8 mouse cellular contexts compared by ENCODE assay signal in genomic region chr9:100470936-100471604, GRCm38 (mm10). TPM values are rescaled to one million over a fixed set of nuclear protein-coding genes. Genes with fewer than 3 reads are reported as not detected.
A peak's percentile ranks its signal among the peaks of the same experiment; 100 is the strongest.
DNase-seq lines count a peak whose midpoint lies in the region; ATAC-seq and TF ChIP-seq lines count a peak whose summit lies in the region.

No protein-coding gene starts in this region.

- peak; percentile 75 for DNase-seq in midbrain, postnatal 0 days (ENCODE audit: low spot score)
- DNase-seq in cerebellum, postnatal 36 days = peak; percentile 94 to 97
- DNase-seq in heart, postnatal 14 days = peak; percentile 74 to 78
- peak; percentile 90 for DNase-seq in lung, postnatal 25 days (ENCODE audit: low spot score)
- no peak for DNase-seq in layer of hippocampus, adult 9-11 months
- DNase-seq in frontal cortex, postnatal 36 days (ENCODE audit: low spot score in 2 of 2) = no peak

- no peak overlapping the region for H3K9ac ChIP-seq in midbrain, postnatal 0 days (replicated peaks; ENCODE audit: low read length, poor library complexity, severe bottlenecking)
- H3K9ac ChIP-seq in midbrain, embryonic 16.5 days (ENCODE audit: low read depth, low read length) = no peak overlapping the region

- no peaks in the 10 kb centered on the region for H3K36me3 ChIP-seq in midbrain, postnatal 0 days (ENCODE audit: insufficient read depth, low read length)
- H3K36me3 ChIP-seq in midbrain, embryonic 16.5 days (ENCODE audit: control insufficient read depth, insufficient read depth, low read length) = no peaks in the 10 kb centered on the region

- no peaks in the 10 kb centered on the region for H3K9me3 ChIP-seq in midbrain, postnatal 0 days (ENCODE audit: low read length)
- H3K9me3 ChIP-seq in midbrain, embryonic 16.5 days (replicated peaks; ENCODE audit: control insufficient read depth, low read length, poor library complexity, severe bottlenecking) = no peaks in the 10 kb centered on the region

- WGBS in midbrain, postnatal 0 days = 64% methylated on average over 8 of the region's 8 CpGs
- 68% methylated on average over 8 of the region's 8 CpGs for WGBS in midbrain, embryonic 16.5 days

- H3K4me2 ChIP-seq in midbrain, postnatal 0 days (ENCODE audit: low read depth, low read length, poor library complexity, severe bottlenecking) = no peak overlapping the region
- no peak overlapping the region for H3K4me2 ChIP-seq in midbrain, embryonic 16.5 days (ENCODE audit: low read length)

- TF ChIP-seq CTCF in midbrain, postnatal 0 days (IDR thresholded peaks at IDR 0.05) = no peak

- H3K27ac ChIP-seq in midbrain, postnatal 0 days (ENCODE audit: low read depth, low read length) = no peak overlapping the region
- no peak overlapping the region for H3K27ac ChIP-seq in midbrain, embryonic 16.5 days (ENCODE audit: low read length)

- no peak overlapping the region for H3K4me3 ChIP-seq in midbrain, postnatal 0 days (ENCODE audit: low read depth, low read length)
- H3K4me3 ChIP-seq in midbrain, embryonic 16.5 days (ENCODE audit: low read depth, low read length) = no peak overlapping the region

- no peak for ATAC-seq in midbrain, postnatal 0 days (ENCODE audit: low FRiP score)
- ATAC-seq in midbrain, embryonic 16.5 days = no peak
- ATAC-seq in erythroblast, adult 5-6 weeks (replicated peaks; ENCODE audit: low FRiP score, poor library complexity, severe bottlenecking) = no peak

- H3K27me3 ChIP-seq in midbrain, postnatal 0 days (ENCODE audit: insufficient read depth, low read length) = no peaks in the 10 kb centered on the region
- H3K27me3 ChIP-seq in midbrain, embryonic 16.5 days (ENCODE audit: control insufficient read depth, insufficient read depth, low read depth, low read length) = no peaks in the 10 kb centered on the region

- intact Hi-C loops in heart, postnatal 14 days (cut with DNase I) = no loop called here

- no peaks in the 10 kb centered on the region for H3K4me1 ChIP-seq in midbrain, postnatal 0 days (ENCODE audit: insufficient read depth, low read length)
- H3K4me1 ChIP-seq in midbrain, embryonic 16.5 days (ENCODE audit: control insufficient read depth, insufficient read depth, low read length) = no peaks in the 10 kb centered on the region

RNA-seq across cellular contexts. Expression of gene Il20rb, which starts 15.5 kb away (rescaled TPM):
- 1.7 and 2.5 TPM in 2 replicates for total RNA-seq in midbrain, postnatal 0 days (2014; rRNA removed)
- polyA plus RNA-seq in midbrain, postnatal 0 days (2015; fragmentation: Nextera tagmentation; extraction: Ambion mirVana) = 0.99 and 1.1 TPM in 2 replicates
- 0.16 and 0.32 TPM in 2 replicates for polyA plus RNA-seq in midbrain, embryonic 16.5 days (2015; fragmentation: Nextera tagmentation; extraction: Ambion mirVana)
- total RNA-seq in heart, postnatal 14 days (2021) = 1 to 10 TPM; 1.2 to 1.6 TPM
- total RNA-seq in erythroblast, adult 5-6 weeks (2015; ENCODE audit: low replicate concordance) = 0.63 TPM in 1 of 2 replicates, not detected in the other
- total RNA-seq in erythroblast, adult 5-6 weeks (2017; ENCODE audit: low replicate concordance) = 4.0 TPM in 1 of 2 replicates, not detected in the other

Comparison
In these comparisons a context has a peak if more than half of its experiments do, and no peak if none do; other contexts are left out.
1. DNase-seq: peak in midbrain, postnatal 0 days (single experiment), cerebellum, postnatal 36 days (2 of 2), heart, postnatal 14 days (2 of 2) and lung, postnatal 25 days (single experiment); none in layer of hippocampus, adult 9-11 months (single experiment) and frontal cortex, postnatal 36 days (0 of 2).